15 mouse cellular contexts compared by ENCODE assay signal in genomic region chr1:158501019-158501418, GRCm38 (mm10).
DNase-seq lines count a peak whose midpoint lies in the region; ATAC-seq lines count a peak whose summit lies in the region.
"Had no signal": no experiment of that assay in that cellular context is flagged by ENCODE, and none has a peak within 500 bp of the region (broad histone marks: within the 10 kb centered on the region; RNA-seq: fewer than 3 reads in every experiment).

No protein-coding gene starts in this region.

- DNase-seq in Muller cell, postnatal 12 days (ENCODE audit: inconsistent ontology term): peak; percentile 34
- peak; percentile 62 for DNase-seq in embryo, embryonic 11 days
- DNase-seq in mesoderm, embryonic 11.5 days (ENCODE audit: low read depth, low spot score): peak; percentile 72
- no peak for DNase-seq in testis, postnatal 10 days (ENCODE audit: low spot score)
- DNase-seq: adrenal gland, postnatal 36 days; cerebellum, adult 11 months; forebrain, postnatal 0 days; thymus, postnatal 4 days had no signal

- no peaks in the 10 kb centered on the region for H3K9me3 ChIP-seq in hindbrain, embryonic 12.5 days (replicated peaks)
- H3K9me3 ChIP-seq in hindbrain, embryonic 16.5 days (ENCODE audit: control insufficient read depth, low read length): no peaks in the 10 kb centered on the region
- H3K9me3 ChIP-seq: limb, embryonic 10.5 days had no signal

- H3K36me3 ChIP-seq in hindbrain, embryonic 12.5 days: peaks cover 15% of the 10 kb centered on the region; the same call in 1 of the 2 replicates
- H3K36me3 ChIP-seq in hindbrain, embryonic 16.5 days (ENCODE audit: control insufficient read depth, insufficient read depth, low read length): peaks cover 4% of the 10 kb centered on the region
- H3K36me3 ChIP-seq: limb, embryonic 10.5 days had no signal

- no peak overlapping the region for H3K4me3 ChIP-seq in hindbrain, embryonic 12.5 days
- no peak overlapping the region for H3K4me3 ChIP-seq in hindbrain, embryonic 16.5 days (ENCODE audit: low read length)
- H3K4me3 ChIP-seq: limb, embryonic 10.5 days had no signal

- H3K9ac ChIP-seq in hindbrain, embryonic 12.5 days: no peak overlapping the region
- H3K9ac ChIP-seq in hindbrain, embryonic 16.5 days (ENCODE audit: low read depth, low read length): no peak overlapping the region
- H3K9ac ChIP-seq: forebrain, postnatal 0 days had no signal

- no peak overlapping the region for H3K27ac ChIP-seq in hindbrain, embryonic 12.5 days
- no peak overlapping the region for H3K27ac ChIP-seq in hindbrain, embryonic 16.5 days (ENCODE audit: low read depth, low read length)
- H3K27ac ChIP-seq: limb, embryonic 10.5 days had no signal

- H3K4me2 ChIP-seq in hindbrain, embryonic 12.5 days (replicated peaks): no peak overlapping the region
- no peak overlapping the region for H3K4me2 ChIP-seq in hindbrain, embryonic 16.5 days (ENCODE audit: low read length)

- peaks cover 10% of the 10 kb centered on the region for H3K4me1 ChIP-seq in hindbrain, embryonic 12.5 days
- peaks cover 2% of the 10 kb centered on the region; the same call in 1 of the 2 replicates for H3K4me1 ChIP-seq in hindbrain, embryonic 16.5 days (ENCODE audit: control insufficient read depth, insufficient read depth, low read depth, low read length)
- H3K4me1 ChIP-seq: limb, embryonic 10.5 days had no signal

- WGBS in hindbrain, embryonic 12.5 days: 30% methylated on average over 4 of the region's 4 CpGs
- 31% methylated on average over 4 of the region's 4 CpGs for WGBS in hindbrain, embryonic 16.5 days

- ATAC-seq in hindbrain, embryonic 12.5 days (ENCODE audit: low FRiP score): peak; percentile 54; the same call in 1 of the 2 replicates
- ATAC-seq in hindbrain, embryonic 16.5 days: no peak; the same call in 1 of the 2 replicates
- ATAC-seq in activated CD4-positive, CD25-positive, alpha-beta regulatory T cell, adult 4 months: no peak
- ATAC-seq: CD4-positive, CD25-positive, alpha-beta regulatory T cell, adult 4 months; forebrain, postnatal 0 days; intestine, postnatal 0 days; Patski had no signal

- no peaks in the 10 kb centered on the region for H3K27me3 ChIP-seq in hindbrain, embryonic 12.5 days
- H3K27me3 ChIP-seq in hindbrain, embryonic 16.5 days (replicated peaks; ENCODE audit: control insufficient read depth, insufficient read depth, low read length): no peaks in the 10 kb centered on the region
